13 mouse cellular contexts compared by ENCODE assay signal in the genomic region with DNA sequence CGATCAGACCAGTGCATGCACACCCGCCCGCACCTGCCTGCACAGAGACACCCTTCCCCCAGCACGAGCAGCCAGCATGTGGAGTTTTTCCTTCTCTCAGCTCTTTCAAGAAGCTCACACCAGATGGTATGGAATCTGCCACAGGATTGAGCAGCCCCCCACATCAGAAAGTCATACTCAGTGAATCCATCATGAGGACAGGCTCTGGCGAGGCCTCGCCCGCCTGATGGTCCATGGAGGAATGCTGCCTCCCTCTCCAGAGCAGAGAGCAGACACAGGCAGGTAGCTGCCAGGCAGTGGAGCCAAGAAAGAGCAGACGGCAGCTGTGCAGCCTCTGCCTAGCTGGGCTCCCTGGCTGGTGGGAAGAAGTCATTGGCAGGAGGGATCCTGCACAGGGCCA. TPM values are rescaled to one million over a fixed set of nuclear protein-coding genes. Genes with fewer than 3 reads are reported as not detected.
DNase-seq lines count a peak whose midpoint lies in the region; ATAC-seq and TF ChIP-seq lines count a peak whose summit lies in the region.
"Had no signal": no experiment of that assay in that cellular context is flagged by ENCODE, and none has a peak within 500 bp of the region (broad histone marks: within the 10 kb centered on the region; RNA-seq: fewer than 3 reads in every experiment).

No protein-coding gene starts in this region.

- H3K4me2 ChIP-seq in embryonic facial prominence, embryonic 13.5 days = no peak overlapping the region
- H3K4me2 ChIP-seq: heart, embryonic 13.5 days had no signal

- H3K36me3 ChIP-seq in embryonic facial prominence, embryonic 13.5 days = no peaks in the 10 kb centered on the region
- no peaks in the 10 kb centered on the region for H3K36me3 ChIP-seq in embryonic facial prominence, embryonic 10.5 days (replicated peaks)
- H3K36me3 ChIP-seq: heart, embryonic 13.5 days had no signal

- POLR2A ChIA-PET in Patski (lab: Charles Lee) = no interaction called here

- H3K27ac ChIP-seq in embryonic facial prominence, embryonic 13.5 days = no peak overlapping the region
- H3K27ac ChIP-seq in embryonic facial prominence, embryonic 10.5 days (replicated peaks) = no peak overlapping the region
- H3K27ac ChIP-seq: heart, embryonic 13.5 days; liver, embryonic 14.5 days; stomach, postnatal 0 days had no signal

- H3K27me3 ChIP-seq in embryonic facial prominence, embryonic 13.5 days = no peaks in the 10 kb centered on the region
- H3K27me3 ChIP-seq in embryonic facial prominence, embryonic 10.5 days (replicated peaks; ENCODE audit: low read depth, poor library complexity, severe bottlenecking) = no peaks in the 10 kb centered on the region
- no peaks in the 10 kb centered on the region for H3K27me3 ChIP-seq in Patski
- H3K27me3 ChIP-seq: heart, embryonic 13.5 days had no signal

- H3K4me1 ChIP-seq in embryonic facial prominence, embryonic 13.5 days = no peaks in the 10 kb centered on the region
- H3K4me1 ChIP-seq in embryonic facial prominence, embryonic 10.5 days = no peaks in the 10 kb centered on the region
- H3K4me1 ChIP-seq: heart, embryonic 13.5 days had no signal

- H3K9me3 ChIP-seq in embryonic facial prominence, embryonic 13.5 days = no peaks in the 10 kb centered on the region
- H3K9me3 ChIP-seq in embryonic facial prominence, embryonic 10.5 days = no peaks in the 10 kb centered on the region
- H3K9me3 ChIP-seq: heart, embryonic 13.5 days had no signal

- 66% methylated on average over 8 of the region's 8 CpGs for WGBS in embryonic facial prominence, embryonic 13.5 days
- WGBS in embryonic facial prominence, embryonic 10.5 days = 79% methylated on average over 8 of the region's 8 CpGs

- TF ChIP-seq CTCF in Patski (IDR thresholded peaks at IDR 0.05) = no peak

- H3K4me3 ChIP-seq in embryonic facial prominence, embryonic 13.5 days = no peak overlapping the region
- H3K4me3 ChIP-seq in embryonic facial prominence, embryonic 10.5 days = no peak overlapping the region
- H3K4me3 ChIP-seq: heart, embryonic 13.5 days had no signal

- DNase-seq in embryonic facial prominence, embryonic 10.5 days (ENCODE audit: low spot score) = no peak
- no peak for DNase-seq in Patski (ENCODE audit: low read depth, low spot score)
- DNase-seq in layer of hippocampus, adult 18-20 months (ENCODE audit: low spot score in 2 of 2) = peak; percentile 59 to 68
- peak; percentile 85 for DNase-seq in left cerebral cortex, postnatal 4 days
- no peak for DNase-seq in kidney, adult 8-10 months
- no peak for DNase-seq in adrenal gland, postnatal 36 days
- DNase-seq in lung, postnatal 10 days = no peak
- DNase-seq: B cell, adult 2 months; cerebellum, adult 11-12 months had no signal

- peak overlapping the region; percentile 36; the same call in 1 of the 2 replicates for H3K9ac ChIP-seq in embryonic facial prominence, embryonic 13.5 days
- H3K9ac ChIP-seq: heart, embryonic 13.5 days; liver, embryonic 14.5 days had no signal

- no peak for ATAC-seq in embryonic facial prominence, embryonic 13.5 days (ENCODE audit: insufficient number of reproducible peaks, insufficient read depth, low FRiP score, low TSS enrichment, low read depth)
- peak; percentile 32 for ATAC-seq in Patski

- in situ Hi-C loops in Patski (cut with MboI; ENCODE audit: low pct_unique_long_range_greater_than_20kb) = no loop called here

- intact Hi-C loops in left cerebral cortex, postnatal 4 days (cut with DNase I) = no loop called here

- CTCF ChIA-PET in Patski (lab: Charles Lee) = interaction anchor here (1.0 kb wide), 2 partner anchors 16 to 18 kb away, joined by 3 read pairs; no protein-coding TSS in a partner anchor

RNA-seq across cellular contexts. Expression of a gene that starts 11.0 kb away (rescaled TPM):
- polyA plus RNA-seq in embryonic facial prominence, embryonic 13.5 days (2015; fragmentation: Nextera tagmentation; extraction: Ambion mirVana) = 46.2 and 55.2 TPM in 2 replicates
- polyA plus RNA-seq in embryonic facial prominence, embryonic 10.5 days (2016; fragmentation: Nextera tagmentation; extraction: Ambion mirVana) = 59.1 and 62.5 TPM in 2 replicates
- 133 TPM for polyA plus RNA-seq in Patski (2021)
- total RNA-seq in layer of hippocampus, adult 18-20 months (2021) = 100 to 1,000 TPM; 119 to 120 TPM
- 100 to 1,000 TPM in 1 of 2 experiments, 10 to 100 TPM in 1; 95.4 to 103 TPM for total RNA-seq in left cerebral cortex, postnatal 4 days (2021)
- total RNA-seq in adrenal gland, postnatal 36 days (2021) = 100 to 1,000 TPM; 145 to 165 TPM

RNA-seq across cellular contexts. Expression of a gene that starts 23.6 kb away (rescaled TPM):
- polyA plus RNA-seq in embryonic facial prominence, embryonic 13.5 days (2015; fragmentation: Nextera tagmentation; extraction: Ambion mirVana) = 3.0 and 3.5 TPM in 2 replicates
- polyA plus RNA-seq in embryonic facial prominence, embryonic 10.5 days (2016; fragmentation: Nextera tagmentation; extraction: Ambion mirVana) = 1.2 and 1.7 TPM in 2 replicates
- 17.7 TPM for polyA plus RNA-seq in Patski (2021)
- total RNA-seq in layer of hippocampus, adult 18-20 months (2021) = 10 to 100 TPM; 53.8 to 63.8 TPM
- 10 to 100 TPM; 85.6 to 92.9 TPM for total RNA-seq in left cerebral cortex, postnatal 4 days (2021)
- total RNA-seq in adrenal gland, postnatal 36 days (2021) = 1 to 10 TPM in 1 of 2 experiments, under 1 TPM in 1; 0.63 to 1.4 TPM

Comparison
In these comparisons a context has a peak if more than half of its experiments do, and no peak if none do; other contexts are left out.
1. DNase-seq: peak in layer of hippocampus, adult 18-20 months (2 of 2) and left cerebral cortex, postnatal 4 days (single experiment); none in embryonic facial prominence, embryonic 10.5 days (single experiment), Patski (single experiment), kidney, adult 8-10 months (0 of 2), adrenal gland, postnatal 36 days (0 of 2) and lung, postnatal 10 days (single experiment).
2. RNA of a gene that starts 23.6 kb away (total RNA-seq): 85.6 to 92.9 TPM in left cerebral cortex, postnatal 4 days and 53.8 to 63.8 TPM in layer of hippocampus, adult 18-20 months; 0.63 to 1.4 TPM in adrenal gland, postnatal 36 days; every median in the first group is over 10 times any median in the second.